Mouse (Mus musculus): ENCODE results near the gene Scube2. TPM values are rescaled to one million over a fixed set of nuclear protein-coding genes. Genes with fewer than 3 reads are reported as not detected.

The Scube2 gene
- polyA plus RNA-seq, 1 experiment from 2014 or later: 0.38 TPM

- Histone ChIP-seq H3K4me1 (replicated peaks; ENCODE audit: control insufficient read depth, insufficient read depth, low read length) (peaks cover 21% of the 10 kb centered on the region), H3K36me3 (ENCODE audit: control insufficient read depth, insufficient read depth, low read length) (no peaks in the 10 kb centered on the region), H3K9me3 (ENCODE audit: control insufficient read depth, low read length) (no peaks in the 10 kb centered on the region), H3K4me3 (ENCODE audit: low read depth, low read length) (no peak overlapping the region), H3K4me2 (no peak overlapping the region), H3K9ac (ENCODE audit: low read depth, low read length) (no peak overlapping the region), H3K27ac (ENCODE audit: low read depth, low read length) (no peak overlapping the region), H3K27me3 (replicated peaks; ENCODE audit: control insufficient read depth, insufficient read depth, low read length) (0 out of 2 replicates have a peak, but pooled peaks cover 2% of the 10 kb centered on the region)
- 61% methylated on average over 11 of the region's 11 CpGs for WGBS
- ATAC-seq (replicated peaks; ENCODE audit: low FRiP score): no peak
- DNase-seq (ENCODE audit: low spot score): no peak
These were observed 16.4 kb downstream of the Scube2 start for GRCm38 (mm10) chr7:109848867-109849733.

DNA sequence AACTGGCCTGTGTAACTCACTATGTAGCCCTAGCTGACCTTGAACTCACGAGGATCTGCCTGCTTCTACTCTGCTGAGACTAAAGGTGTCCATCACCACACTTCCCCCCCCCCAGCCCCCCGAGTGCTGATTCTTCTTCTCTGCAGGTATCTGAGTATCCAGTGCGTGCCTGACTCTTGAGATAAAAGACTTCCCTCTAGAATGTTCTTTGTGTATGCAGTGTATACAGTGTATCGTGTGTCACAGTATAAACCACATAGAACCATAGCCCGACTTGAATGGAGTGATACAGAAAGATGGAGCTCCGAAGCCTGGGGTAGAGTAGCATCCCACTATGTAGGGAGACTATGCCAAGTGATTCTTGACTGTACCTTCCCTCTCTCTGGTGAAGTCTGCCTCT lies 21.4 kb downstream of the Scube2 start:
- no peak overlapping the region for H3K4me2 ChIP-seq
- no peak overlapping the region for H3K4me3 ChIP-seq (ENCODE audit: low read depth, low read length)
- ATAC-seq (replicated peaks; ENCODE audit: low FRiP score) (peak; percentile 43; the same call in 1 of the 2 replicates), DNase-seq (ENCODE audit: low spot score) (no peak)
- 55% methylated on average over 6 of the region's 6 CpGs for WGBS
- peaks cover 5% of the 10 kb centered on the region; the same call in 1 of the 2 replicates for H3K27me3 ChIP-seq (replicated peaks; ENCODE audit: control insufficient read depth, insufficient read depth, low read length)
- H3K4me1 ChIP-seq (replicated peaks; ENCODE audit: control insufficient read depth, insufficient read depth, low read length): peaks cover 2% of the 10 kb centered on the region; the same call in 1 of the 2 replicates
- H3K27ac ChIP-seq (ENCODE audit: low read depth, low read length): no peak overlapping the region
- H3K36me3 ChIP-seq (ENCODE audit: control insufficient read depth, insufficient read depth, low read length): no peaks in the 10 kb centered on the region
- H3K9me3 ChIP-seq (ENCODE audit: control insufficient read depth, low read length): no peaks in the 10 kb centered on the region
- no peak overlapping the region for H3K9ac ChIP-seq (ENCODE audit: low read depth, low read length)

- DNase-seq (ENCODE audit: low spot score) (no peak), ATAC-seq (replicated peaks; ENCODE audit: low FRiP score) (no peak)
- Histone ChIP-seq H3K27ac (ENCODE audit: low read depth, low read length) (no peak overlapping the region), H3K4me2 (no peak overlapping the region), H3K36me3 (ENCODE audit: control insufficient read depth, insufficient read depth, low read length) (no peaks in the 10 kb centered on the region), H3K9ac (ENCODE audit: low read depth, low read length) (no peak overlapping the region), H3K9me3 (ENCODE audit: control insufficient read depth, low read length) (no peaks in the 10 kb centered on the region), H3K4me3 (ENCODE audit: low read depth, low read length) (no peak overlapping the region), H3K4me1 (replicated peaks; ENCODE audit: control insufficient read depth, insufficient read depth, low read length) (peaks cover 2% of the 10 kb centered on the region; the same call in 1 of the 2 replicates), H3K27me3 (replicated peaks; ENCODE audit: control insufficient read depth, insufficient read depth, low read length) (peaks cover 4% of the 10 kb centered on the region; the same call in 1 of the 2 replicates)
- 91% methylated on average over 13 of the region's 13 CpGs for WGBS
These were observed 23.7 kb downstream of the Scube2 start for GRCm38 (mm10) chr7:109841618-109842418.

DNA sequence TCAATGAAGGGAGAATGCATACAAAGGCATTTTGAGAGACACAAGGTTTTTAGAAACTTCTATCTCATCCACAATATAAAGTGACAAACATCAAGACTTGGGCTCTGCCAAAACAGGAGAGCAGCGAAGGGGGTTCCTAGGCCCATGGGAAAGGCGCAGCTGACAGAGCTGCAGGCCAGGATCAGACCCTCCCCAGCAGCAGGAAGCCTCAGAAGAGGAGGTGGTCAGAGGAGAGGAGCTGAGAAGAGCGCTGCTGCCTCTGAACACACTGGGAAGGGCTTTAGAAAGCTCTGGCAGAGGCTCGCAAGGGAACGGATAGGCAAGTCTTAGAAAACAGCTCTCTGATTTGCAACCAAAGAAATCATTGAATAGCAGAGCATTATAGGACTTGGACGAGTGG lies 24.4 kb downstream of the Scube2 start:
- peaks cover 2% of the 10 kb centered on the region; the same call in 1 of the 2 replicates for H3K4me1 ChIP-seq (replicated peaks; ENCODE audit: control insufficient read depth, insufficient read depth, low read length)
- no peak overlapping the region for H3K4me3 ChIP-seq (ENCODE audit: low read depth, low read length)
- DNase-seq (ENCODE audit: low spot score) (no peak), ATAC-seq (replicated peaks; ENCODE audit: low FRiP score) (no peak)
- H3K9ac ChIP-seq (ENCODE audit: low read depth, low read length): no peak overlapping the region
- WGBS: 71% methylated on average over 6 of the region's 6 CpGs
- H3K4me2 ChIP-seq: no peak overlapping the region
- no peaks in the 10 kb centered on the region for H3K9me3 ChIP-seq (ENCODE audit: control insufficient read depth, low read length)
- H3K27me3 ChIP-seq (replicated peaks; ENCODE audit: control insufficient read depth, insufficient read depth, low read length): peaks cover 4% of the 10 kb centered on the region; the same call in 1 of the 2 replicates
- no peak overlapping the region for H3K27ac ChIP-seq (ENCODE audit: low read depth, low read length)
- H3K36me3 ChIP-seq (ENCODE audit: control insufficient read depth, insufficient read depth, low read length): no peaks in the 10 kb centered on the region

- Histone ChIP-seq H3K4me1 (replicated peaks; ENCODE audit: control insufficient read depth, insufficient read depth, low read length) (no peaks in the 10 kb centered on the region), H3K36me3 (ENCODE audit: control insufficient read depth, insufficient read depth, low read length) (no peaks in the 10 kb centered on the region), H3K27me3 (replicated peaks; ENCODE audit: control insufficient read depth, insufficient read depth, low read length) (peaks cover 4% of the 10 kb centered on the region; the same call in 1 of the 2 replicates), H3K4me3 (ENCODE audit: low read depth, low read length) (no peak overlapping the region), H3K27ac (ENCODE audit: low read depth, low read length) (no peak overlapping the region), H3K9me3 (ENCODE audit: control insufficient read depth, low read length) (no peaks in the 10 kb centered on the region), H3K9ac (ENCODE audit: low read depth, low read length) (no peak overlapping the region), H3K4me2 (no peak overlapping the region)
- no peak for DNase-seq (ENCODE audit: low spot score)
- 60% methylated on average over 3 of the region's 3 CpGs for WGBS
- ATAC-seq (replicated peaks; ENCODE audit: low FRiP score): no peak
These were observed 26.9 kb downstream of the Scube2 start for GRCm38 (mm10) chr7:109838613-109839012.

DNA sequence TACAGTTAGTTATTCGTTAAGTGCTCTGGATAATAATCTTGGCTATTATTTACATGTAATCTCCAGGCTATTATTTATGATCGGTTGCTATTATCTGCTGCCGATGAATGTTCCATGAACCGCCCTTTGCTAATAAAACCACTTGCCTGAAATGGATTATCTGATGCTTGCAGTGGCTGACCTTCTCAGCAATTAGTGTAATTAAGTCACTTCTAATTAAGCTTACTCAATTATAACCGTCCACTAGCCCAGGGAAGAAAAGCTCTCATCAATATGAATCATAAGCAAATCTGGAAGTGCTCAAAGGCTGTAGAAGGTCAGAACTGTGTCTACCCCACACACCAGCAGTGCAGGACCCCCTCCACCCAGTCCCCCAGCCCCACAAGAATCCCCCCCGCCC lies 27.8 kb downstream of the Scube2 start:
- H3K9me3 ChIP-seq (ENCODE audit: control insufficient read depth, low read length): no peaks in the 10 kb centered on the region
- H3K9ac ChIP-seq (ENCODE audit: low read depth, low read length): no peak overlapping the region
- DNase-seq (ENCODE audit: low spot score): no peak
- H3K4me3 ChIP-seq (ENCODE audit: low read depth, low read length): no peak overlapping the region
- H3K4me2 ChIP-seq: no peak overlapping the region
- H3K27me3 ChIP-seq (replicated peaks; ENCODE audit: control insufficient read depth, insufficient read depth, low read length): peaks cover 6% of the 10 kb centered on the region; the same call in 1 of the 2 replicates
- no peak for ATAC-seq (replicated peaks; ENCODE audit: low FRiP score)
- 84% methylated on average over 6 of the region's 6 CpGs for WGBS
- H3K36me3 ChIP-seq (ENCODE audit: control insufficient read depth, insufficient read depth, low read length): no peaks in the 10 kb centered on the region
- no peaks in the 10 kb centered on the region for H3K4me1 ChIP-seq (replicated peaks; ENCODE audit: control insufficient read depth, insufficient read depth, low read length)
- H3K27ac ChIP-seq (ENCODE audit: low read depth, low read length): no peak overlapping the region

- DNase-seq (ENCODE audit: low spot score): no peak
- H3K4me3 ChIP-seq (ENCODE audit: low read depth, low read length): no peak overlapping the region
- WGBS: 83% methylated on average over 6 of the region's 6 CpGs
- H3K27ac ChIP-seq (ENCODE audit: low read depth, low read length): no peak overlapping the region
- no peak for ATAC-seq (replicated peaks; ENCODE audit: low FRiP score)
- peaks cover 3% of the 10 kb centered on the region; the same call in 1 of the 2 replicates for H3K27me3 ChIP-seq (replicated peaks; ENCODE audit: control insufficient read depth, insufficient read depth, low read length)
- no peak overlapping the region for H3K9ac ChIP-seq (ENCODE audit: low read depth, low read length)
- no peak overlapping the region for H3K4me2 ChIP-seq
- H3K9me3 ChIP-seq (ENCODE audit: control insufficient read depth, low read length): no peaks in the 10 kb centered on the region
- H3K36me3 ChIP-seq (ENCODE audit: control insufficient read depth, insufficient read depth, low read length): no peaks in the 10 kb centered on the region
- H3K4me1 ChIP-seq (replicated peaks; ENCODE audit: control insufficient read depth, insufficient read depth, low read length): no peaks in the 10 kb centered on the region
These were observed 30.6 kb downstream of the Scube2 start for GRCm38 (mm10) chr7:109834894-109835293.

GRCm38 (mm10) chr7:109831376-109831775 lies 34.1 kb downstream of the Scube2 start:
- H3K9ac ChIP-seq (ENCODE audit: low read depth, low read length): no peak overlapping the region
- no peak overlapping the region for H3K4me3 ChIP-seq (ENCODE audit: low read depth, low read length)
- H3K9me3 ChIP-seq (ENCODE audit: control insufficient read depth, low read length): no peaks in the 10 kb centered on the region
- H3K36me3 ChIP-seq (ENCODE audit: control insufficient read depth, insufficient read depth, low read length): no peaks in the 10 kb centered on the region
- DNase-seq (ENCODE audit: low spot score) (no peak), ATAC-seq (replicated peaks; ENCODE audit: low FRiP score) (no peak)
- no peak overlapping the region for H3K27ac ChIP-seq (ENCODE audit: low read depth, low read length)
- H3K4me1 ChIP-seq (replicated peaks; ENCODE audit: control insufficient read depth, insufficient read depth, low read length): no peaks in the 10 kb centered on the region
- no peak overlapping the region for H3K4me2 ChIP-seq
- 0 out of 2 replicates have a peak, but pooled peaks cover 3% of the 10 kb centered on the region for H3K27me3 ChIP-seq (replicated peaks; ENCODE audit: control insufficient read depth, insufficient read depth, low read length)
- 64% methylated on average over 2 of the region's 2 CpGs for WGBS

All from liver, embryonic 11.5 days (tissue).